Mouse (Mus musculus): ENCODE results near the gene Plxdc1.
A peak's percentile ranks its signal among the peaks of the same experiment; 100 is the strongest.

DNA sequence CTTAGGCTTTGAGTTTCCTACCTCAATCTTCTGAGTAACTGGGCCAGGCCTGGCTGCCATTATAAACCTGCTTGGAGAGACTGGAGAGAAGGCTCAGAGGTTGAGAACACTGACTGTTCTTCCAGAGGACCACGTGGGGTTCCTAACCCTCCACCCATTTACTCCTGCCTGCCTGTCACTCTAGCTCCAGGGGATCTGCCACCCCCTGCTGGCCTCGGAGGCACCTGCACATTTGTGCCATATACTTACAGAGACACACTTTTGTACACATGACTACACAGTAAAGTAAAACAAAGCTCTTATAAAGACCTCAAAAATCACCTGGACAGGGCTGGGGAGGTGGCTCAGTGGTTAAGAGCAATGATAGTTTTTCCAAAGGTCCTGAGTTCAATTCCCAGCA is 13.8 kb downstream of the Plxdc1 start:
- no peak for TF ChIP-seq EP300 (IDR thresholded peaks at IDR 0.05; ENCODE audit: low read depth)
- peak; percentile 53 for TF ChIP-seq CTCF (IDR thresholded peaks at IDR 0.05; ENCODE audit: low read depth)

All from liver, embryonic 14.5 days (tissue).